Mouse (Mus musculus) layer of hippocampus, adult 2 months (tissue): ENCODE data around the gene Pigu. TPM values are rescaled to one million over a fixed set of nuclear protein-coding genes. Genes with fewer than 3 reads are reported as not detected.

Experiments used
- DNase-seq, 2 experiments: peaks; one replicate each; pipeline ENCODE4 v3.0.0; 2022; ENCODE audit warnings: low spot score in 2 of 2
- H3K27ac ChIP-seq: fragments of 200-600 bp; 2 replicates; pipeline ENCODE4 v1.8.1; 2022
- H3K4me3 ChIP-seq: fragments of 200-600 bp; 2 replicates; pipeline ENCODE4 v1.8.1; 2022; ENCODE audit warnings: mild to moderate bottlenecking
- CTCF ChIP-seq: fragments of 200-600 bp; conservative IDR thresholded peaks from 2 replicates; pipeline ENCODE4 v1.8.1; 2022; ENCODE audit warnings: antibody characterized with exemption, mild to moderate bottlenecking, moderate library complexity
- total RNA-seq, 2 experiments: library from RNA; stranded (reverse); gene quantifications; 2 replicates each; pipeline ENCODE4 v1.2.3; 2021

The Pigu gene
- total RNA-seq, 2 experiments from 2014 or later: 26.3 to 26.6 TPM

GRCm38 (mm10) chr2:155346670-155347069, 10.6 kb downstream of the Pigu start:
- Histone ChIP-seq H3K4me3 (no peak overlapping the region), H3K27ac (0 out of 2 replicates have a peak overlapping the region, but pooled peaks have one; percentile 2)
- no peak for TF ChIP-seq CTCF
- no peak for DNase-seq

- DNase-seq: no peak
- Histone ChIP-seq H3K27ac (no peak overlapping the region), H3K4me3 (no peak overlapping the region)
- TF ChIP-seq CTCF: no peak
Observed at GRCm38 (mm10) chr2:155340166-155340565, 17.1 kb downstream of the Pigu start.

GRCm38 (mm10) chr2:155336254-155336653, 21.0 kb downstream of the Pigu start:
- DNase-seq: no peak
- TF ChIP-seq CTCF: no peak
- Histone ChIP-seq H3K4me3 (no peak overlapping the region), H3K27ac (no peak overlapping the region)

- no peak for DNase-seq
- TF ChIP-seq CTCF: no peak
- Histone ChIP-seq H3K4me3 (no peak overlapping the region), H3K27ac (no peak overlapping the region)
Observed at GRCm38 (mm10) chr2:155335231-155335630, 22.0 kb downstream of the Pigu start.

- no peak for DNase-seq
- no peak for TF ChIP-seq CTCF
Observed at GRCm38 (mm10) chr2:155333421-155333820, 23.8 kb downstream of the Pigu start.

GRCm38 (mm10) chr2:155331351-155331750, 25.9 kb downstream of the Pigu start:
- Histone ChIP-seq H3K27ac (peak overlapping the region; percentile 84), H3K4me3 (no peak overlapping the region)
- DNase-seq: no peak
- TF ChIP-seq CTCF: no peak

More at GRCm38 (mm10) chr2:155333421-155333820, 23.8 kb downstream of the Pigu start:
- H3K27ac ChIP-seq: no peak overlapping the region
- no peak overlapping the region for H3K4me3 ChIP-seq

- peak in 1 of 2 experiments; percentile 29 for DNase-seq
- no peak for TF ChIP-seq CTCF
- H3K4me3 ChIP-seq: no peak overlapping the region
- H3K27ac ChIP-seq: peak overlapping the region; percentile 84
Observed at GRCm38 (mm10) chr2:155330811-155331210, 26.4 kb downstream of the Pigu start.

- no peak overlapping the region for H3K4me3 ChIP-seq
- no peak for DNase-seq
- no peak for TF ChIP-seq CTCF
- H3K27ac ChIP-seq: peak overlapping the region; percentile 84
Observed at GRCm38 (mm10) chr2:155329707-155330106, 27.5 kb downstream of the Pigu start.

- no peak for TF ChIP-seq CTCF
- no peak overlapping the region for H3K4me3 ChIP-seq
- DNase-seq: no peak
- peak overlapping the region; percentile 84; the same call in 1 of the 2 replicates for H3K27ac ChIP-seq
Observed at GRCm38 (mm10) chr2:155328906-155329305, 28.3 kb downstream of the Pigu start.

- no peak overlapping the region for H3K27ac ChIP-seq
- no peak overlapping the region for H3K4me3 ChIP-seq
- no peak for DNase-seq
- TF ChIP-seq CTCF: no peak
Observed at GRCm38 (mm10) chr2:155327906-155328305, 29.3 kb downstream of the Pigu start.

- no peak for TF ChIP-seq CTCF
- H3K4me3 ChIP-seq: no peak overlapping the region
- no peak for DNase-seq
- H3K27ac ChIP-seq: no peak overlapping the region
Observed at GRCm38 (mm10) chr2:155326001-155326400, 31.2 kb downstream of the Pigu start.

GRCm38 (mm10) chr2:155320596-155320995, 36.6 kb downstream of the Pigu start:
- Histone ChIP-seq H3K27ac (no peak overlapping the region), H3K4me3 (no peak overlapping the region)
- no peak for TF ChIP-seq CTCF
- DNase-seq: no peak

- DNase-seq: no peak
- Histone ChIP-seq H3K4me3 (no peak overlapping the region), H3K27ac (no peak overlapping the region)
- TF ChIP-seq CTCF: no peak
Observed at GRCm38 (mm10) chr2:155318618-155319017, 38.6 kb downstream of the Pigu start.

GRCm38 (mm10) chr2:155313671-155314070, 43.6 kb downstream of the Pigu start:
- TF ChIP-seq CTCF: no peak
- no peak for DNase-seq
- Histone ChIP-seq H3K4me3 (no peak overlapping the region), H3K27ac (no peak overlapping the region)
